Mouse (Mus musculus): Measurements from ENCODE around the gene Nbeal1.
"Not testable (repeated sequence)": the region's sequence is repeated elsewhere in the genome, so short reads cannot be mapped to it uniquely, and the experiment has no call there.

DNA sequence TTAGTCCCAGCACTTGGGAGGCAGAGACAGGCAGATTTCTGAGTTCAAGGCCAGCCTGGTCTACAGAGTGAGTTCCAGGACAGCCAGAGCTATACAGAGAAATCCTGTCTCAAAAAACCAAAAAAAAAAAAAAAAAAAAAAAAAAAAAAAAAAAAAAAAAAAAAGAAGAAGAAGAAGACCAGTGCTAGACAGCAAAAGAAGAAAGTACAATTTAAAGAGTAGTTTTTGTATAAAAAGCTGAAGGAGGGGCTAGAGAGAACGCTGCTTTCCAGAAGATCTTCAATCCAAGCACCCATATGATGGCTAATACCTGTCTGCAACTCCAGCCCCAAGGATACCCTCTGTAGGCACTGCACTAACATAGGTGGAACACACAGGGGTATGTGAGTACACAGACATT, 2.6 kb upstream of the Nbeal1 start:
- not testable (repeated sequence) for TF ChIP-seq MAX (IDR thresholded peaks at IDR 0.05); CTCF (IDR thresholded peaks at IDR 0.05; ENCODE audit: control insufficient read depth, insufficient read depth, insufficient read length); USF1 (IDR thresholded peaks at IDR 0.05; ENCODE audit: low read depth); MYOG (IDR thresholded peaks at IDR 0.05; ENCODE audit: control insufficient read depth, extremely low read depth, insufficient read length)
